Mouse (Mus musculus) heart, adult 2 months (tissue): ENCODE results near the gene Fam180a.

Source experiments
- CTCF ChIP-seq: fragments of 200-600 bp; IDR thresholded peaks from 2 replicates; pipeline ENCODE4 v1.8.1; 2022; ENCODE audit warnings: antibody characterized with exemption, mild to moderate bottlenecking, moderate library complexity
- EP300 ChIP-seq: fragments of 200-500 bp; IDR thresholded peaks from 2 replicates; pipeline ENCODE4 v1.6.1; 2011; ENCODE audit warnings: low read depth, low read length, control low read depth; ENCODE audit not compliant: insufficient read depth
- POLR2A ChIP-seq: fragments of 200-500 bp; IDR thresholded peaks from 2 replicates; pipeline ENCODE4 v1.6.1; 2011; ENCODE audit warnings: mild to moderate bottlenecking, low read depth, low read length, control low read depth; ENCODE audit not compliant: insufficient read depth

DNA sequence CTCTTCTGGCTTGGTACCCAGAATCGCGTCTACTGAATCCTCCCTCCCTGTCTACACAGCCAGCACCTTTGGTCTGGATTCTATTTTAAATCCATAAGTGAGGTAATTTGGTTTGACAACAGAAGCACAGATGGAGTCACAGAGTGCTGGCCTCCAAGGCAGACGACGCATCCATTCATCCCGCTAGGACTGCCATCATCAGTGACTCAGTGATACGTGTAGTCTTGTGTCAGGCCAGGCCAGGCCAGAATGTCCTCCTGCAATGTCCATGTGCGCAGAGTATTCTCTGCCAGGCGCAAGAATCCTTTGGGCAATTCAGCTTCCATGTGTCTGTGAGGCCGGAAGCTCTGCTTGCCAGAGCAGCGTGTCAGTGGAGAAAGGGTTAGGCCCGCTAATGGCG lies 4.0 kb upstream of the Fam180a start:
- TF ChIP-seq POLR2A (no peak), CTCF (no peak), EP300 (no peak)
